Mouse (Mus musculus) cerebellum, adult 2 months (tissue): ENCODE results near the gene Hyal1.

Experiments used
- CTCF ChIP-seq: fragments of 200-500 bp; IDR thresholded peaks from 2 replicates; pipeline ENCODE4 v1.5.1; 2011; ENCODE audit warnings: low read depth, mild to moderate bottlenecking, control low read depth, low read length, moderate library complexity, borderline replicate concordance; ENCODE audit not compliant: insufficient read depth
- POLR2A ChIP-seq: fragments of 200-500 bp; IDR thresholded peaks from 2 replicates; pipeline ENCODE4 v1.6.1; 2011; ENCODE audit warnings: low read length, control low read depth, borderline replicate concordance; ENCODE audit not compliant: insufficient read depth

GRCm38 (mm10) chr9:107624539-107624938 is 47.8 kb downstream of the Hyal1 start:
- TF ChIP-seq POLR2A, result no peak
- TF ChIP-seq CTCF, result no peak
